20 mouse cellular contexts compared by ENCODE assay signal in the genomic region with DNA sequence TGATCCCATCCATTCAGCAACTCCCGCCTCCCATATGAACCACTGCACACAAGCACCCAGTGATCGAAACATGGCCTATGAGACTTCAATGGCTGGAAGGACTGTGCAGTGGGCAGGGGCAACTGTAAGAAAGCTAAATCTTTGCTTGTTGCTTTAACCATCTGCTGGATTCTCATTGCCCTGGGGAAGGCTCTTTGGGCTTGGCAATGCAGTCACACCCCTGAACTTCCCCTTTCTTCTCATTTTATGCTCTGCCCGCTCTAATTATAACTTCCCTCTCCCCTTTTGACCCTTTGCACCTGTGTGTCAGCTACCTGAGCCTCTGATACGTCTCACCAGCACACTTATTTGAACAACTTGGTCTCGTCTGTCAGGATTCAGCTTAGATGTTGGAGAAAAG.
DNase-seq lines count a peak whose midpoint lies in the region; ATAC-seq and TF ChIP-seq lines count a peak whose summit lies in the region.
"Had no signal": no experiment of that assay in that cellular context is flagged by ENCODE, and none has a peak within 500 bp of the region (broad histone marks: within the 10 kb centered on the region; RNA-seq: fewer than 3 reads in every experiment).

No protein-coding gene starts in this region.

- 82% methylated on average over 5 of the region's 5 CpGs for WGBS in heart, embryonic 15.5 days
- 15% methylated on average over 5 of the region's 5 CpGs for WGBS in spleen, adult 2 months
- 68% methylated on average over 5 of the region's 5 CpGs for WGBS in intestine, embryonic 16.5 days

- dilution Hi-C loops in CH12.LX (cut with MboI; ENCODE audit: extremely low pct_ligation_motif_present, extremely low pct_unique_long_range_greater_than_20kb, low sequenced_read_pairs), result no loop called here

- H3K27ac ChIP-seq in heart, embryonic 15.5 days, result peak overlapping the region; percentile 59
- peak overlapping the region; percentile 65 for H3K27ac ChIP-seq in CH12.LX (ENCODE audit: insufficient read depth, low read depth)
- H3K27ac ChIP-seq in spleen, adult 2 months (ENCODE audit: insufficient read depth, low read length), result peak overlapping the region; percentile 89
- no peak overlapping the region for H3K27ac ChIP-seq in intestine, embryonic 16.5 days (ENCODE audit: low read length)
- H3K27ac ChIP-seq: embryonic facial prominence, embryonic 13.5 days; hindbrain, embryonic 12.5 days; limb, embryonic 10.5 days; lung, embryonic 15.5 days; midbrain, embryonic 10.5 days; neural tube, embryonic 13.5 days had no signal

- H3K4me2 ChIP-seq in heart, embryonic 15.5 days, result no peak overlapping the region
- H3K4me2 ChIP-seq in CH12.LX (ENCODE audit: insufficient read depth, low read depth, poor library complexity, severe bottlenecking), result peak overlapping the region; percentile 17; the same call in 1 of the 2 replicates
- no peak overlapping the region for H3K4me2 ChIP-seq in intestine, embryonic 16.5 days (ENCODE audit: low read depth, low read length)
- H3K4me2 ChIP-seq: embryonic facial prominence, embryonic 13.5 days; hindbrain, embryonic 12.5 days; liver, embryonic 11.5 days; lung, embryonic 15.5 days; neural tube, embryonic 13.5 days had no signal

- no peak for ATAC-seq in heart, embryonic 15.5 days (replicated peaks; ENCODE audit: insufficient number of reproducible peaks, insufficient read depth, low FRiP score, low read depth)
- ATAC-seq in hematopoietic stem cell, adult 5-6 weeks (replicated peaks in 1 of 2; ENCODE audit: insufficient read depth in 1 of 2, low FRiP score in 2 of 2, low TSS enrichment in 1 of 2, low read depth in 1 of 2, poor library complexity in 2 of 2, severe bottlenecking in 2 of 2), result peak; percentile 49 to 65
- no peak for ATAC-seq in intestine, embryonic 16.5 days
- ATAC-seq: inflammation-experienced regulatory T-cells, adult 6 months had no signal

- intact Hi-C loops in heart, postnatal 36 days (cut with DNase I), result loop anchor here (5.0 kb wide), 1 partner anchor 112 kb away; no protein-coding TSS in a partner anchor

- no peak; the same call in 1 of the 2 replicates for TF ChIP-seq RAD21 in CH12.LX (IDR thresholded peaks at IDR 0.05; ENCODE audit: low read depth, low read length)

- H3K79me2 ChIP-seq in CH12.LX (replicated peaks; ENCODE audit: control insufficient read depth, extremely low read depth, insufficient read depth, poor library complexity, severe bottlenecking), result no peaks in the 10 kb centered on the region

- TF ChIP-seq EP300 in CH12.LX (IDR thresholded peaks at IDR 0.05; ENCODE audit: low read length), result peak; percentile 77

- no peaks in the 10 kb centered on the region for H3K36me3 ChIP-seq in heart, embryonic 15.5 days
- H3K36me3 ChIP-seq in CH12.LX (replicated peaks in 1 of 2; ENCODE audit: control insufficient read depth in 1 of 2, insufficient read depth in 1 of 2, low read length in 1 of 2), result no peaks in the 10 kb centered on the region
- no peaks in the 10 kb centered on the region for H3K36me3 ChIP-seq in spleen, adult 2 months (ENCODE audit: control insufficient read depth, insufficient read depth, low read length)
- no peaks in the 10 kb centered on the region for H3K36me3 ChIP-seq in intestine, embryonic 16.5 days (ENCODE audit: control insufficient read depth, insufficient read depth, low read length)
- H3K36me3 ChIP-seq: embryonic facial prominence, embryonic 13.5 days; hindbrain, embryonic 12.5 days; limb, embryonic 10.5 days; lung, embryonic 15.5 days; midbrain, embryonic 10.5 days; neural tube, embryonic 13.5 days had no signal

- no peak overlapping the region for H3K4me3 ChIP-seq in heart, embryonic 15.5 days
- H3K4me3 ChIP-seq in CH12.LX (replicated peaks in 1 of 3; ENCODE audit: low read depth in 2 of 3, low read length in 2 of 3, poor library complexity in 1 of 3), result peak overlapping the region in 1 of 3 experiments; percentile 15
- H3K4me3 ChIP-seq in spleen, adult 2 months (ENCODE audit: extremely low read depth, insufficient read depth, insufficient read length), result 0 out of 2 replicates have a peak overlapping the region, but pooled peaks have one; percentile 2
- H3K4me3 ChIP-seq in intestine, embryonic 16.5 days (ENCODE audit: low read length), result no peak overlapping the region
- H3K4me3 ChIP-seq: embryonic facial prominence, embryonic 13.5 days; hindbrain, embryonic 12.5 days; limb, embryonic 10.5 days; lung, embryonic 15.5 days; midbrain, embryonic 10.5 days; neural tube, embryonic 13.5 days had no signal

- H3K9me3 ChIP-seq in heart, embryonic 15.5 days (replicated peaks), result no peaks in the 10 kb centered on the region
- H3K9me3 ChIP-seq in CH12.LX (replicated peaks; ENCODE audit: low read length), result no peaks in the 10 kb centered on the region
- H3K9me3 ChIP-seq in intestine, embryonic 16.5 days (ENCODE audit: control insufficient read depth, low read length), result no peaks in the 10 kb centered on the region
- H3K9me3 ChIP-seq: embryonic facial prominence, embryonic 13.5 days; hindbrain, embryonic 12.5 days; limb, embryonic 10.5 days; lung, embryonic 15.5 days; midbrain, embryonic 10.5 days; neural tube, embryonic 13.5 days had no signal

- H3K9ac ChIP-seq in heart, embryonic 15.5 days, result no peak overlapping the region
- H3K9ac ChIP-seq in CH12.LX (ENCODE audit: insufficient read depth, low read depth), result no peak overlapping the region
- H3K9ac ChIP-seq in intestine, embryonic 16.5 days (ENCODE audit: low read depth, low read length), result no peak overlapping the region
- H3K9ac ChIP-seq: embryonic facial prominence, embryonic 13.5 days; hindbrain, embryonic 12.5 days; lung, embryonic 15.5 days; neural tube, embryonic 13.5 days had no signal

- DNase-seq in heart, postnatal 36 days, result no peak
- DNase-seq in CH12.LX (ENCODE audit: extremely low read depth), result peak; percentile 87
- peak; percentile 56 to 75 for DNase-seq in spleen, adult 2 months (ENCODE audit: low read depth in 1 of 2, low spot score in 2 of 2)
- DNase-seq in embryo, embryonic 10.5 days (ENCODE audit: low spot score), result no peak
- no peak for DNase-seq in kidney, postnatal 36 days
- DNase-seq: cerebellum, adult 2 months; gastrocnemius, postnatal 10 days; layer of hippocampus, postnatal 36 days; right cerebral cortex, postnatal 14 days had no signal

- TF ChIP-seq POLR2A in CH12.LX (IDR thresholded peaks at IDR 0.05; ENCODE audit: low read depth, low read length), result no peak
- no peak for TF ChIP-seq POLR2A in spleen, adult 2 months (IDR thresholded peaks at IDR 0.05; ENCODE audit: low read depth, low read length)

- peaks cover 37% of the 10 kb centered on the region for H3K4me1 ChIP-seq in heart, embryonic 15.5 days (replicated peaks)
- peaks cover 15 to 46% of the 10 kb centered on the region in 2 experiments for H3K4me1 ChIP-seq in CH12.LX (ENCODE audit: control insufficient read depth in 1 of 2, insufficient read depth in 2 of 2)
- peaks cover 24% of the 10 kb centered on the region for H3K4me1 ChIP-seq in spleen, adult 2 months (ENCODE audit: control insufficient read depth, insufficient read depth, insufficient read length)
- H3K4me1 ChIP-seq in intestine, embryonic 16.5 days (ENCODE audit: control insufficient read depth, insufficient read depth, low read length), result peaks cover 8% of the 10 kb centered on the region

- in situ Hi-C loops in CH12.LX (cut with MboI; ENCODE audit: low pct_ligation_motif_present, low pct_unique_long_range_greater_than_20kb, low sequenced_read_pairs), result loop anchor here (25.0 kb wide), 1 partner anchor 107 kb away; no protein-coding TSS in a partner anchor

- no peaks in the 10 kb centered on the region for H3K27me3 ChIP-seq in heart, embryonic 15.5 days
- no peaks in the 10 kb centered on the region for H3K27me3 ChIP-seq in CH12.LX (replicated peaks)
- no peaks in the 10 kb centered on the region for H3K27me3 ChIP-seq in spleen, adult 2 months (ENCODE audit: control insufficient read depth, insufficient read depth, low read length)
- no peaks in the 10 kb centered on the region for H3K27me3 ChIP-seq in intestine, embryonic 16.5 days (replicated peaks; ENCODE audit: control insufficient read depth, insufficient read depth, low read length)
- H3K27me3 ChIP-seq: embryonic facial prominence, embryonic 13.5 days; hindbrain, embryonic 12.5 days; lung, embryonic 15.5 days; neural tube, embryonic 13.5 days had no signal

- TF ChIP-seq CTCF in CH12.LX (conservative IDR thresholded peaks at IDR 0.05 in 1 of 2, IDR thresholded peaks at IDR 0.05 in 1 of 2; ENCODE audit: low read depth in 2 of 2, low read length in 2 of 2), result no peak
- TF ChIP-seq CTCF in spleen, adult 2 months (IDR thresholded peaks at IDR 0.05; ENCODE audit: extremely low read depth, insufficient read depth, insufficient read length, insufficient replicate concordance), result no peak

TF ChIP-seq in CH12.LX, 34 proteins besides CTCF, POLR2A, EP300 and RAD21 (continues in another document):
- TF ChIP-seq BHLHE40 (IDR thresholded peaks at IDR 0.05; ENCODE audit: low read depth, low read length) (peak; percentile 64), IRF4 (IDR thresholded peaks at IDR 0.05; ENCODE audit: low read depth, low read length) (peak; percentile 40; the same call in 1 of the 2 replicates), UBTF (IDR thresholded peaks at IDR 0.05; ENCODE audit: low read depth, low read length) (no peak), POLR2AphosphoS2 (IDR thresholded peaks at IDR 0.05; ENCODE audit: low read depth, low read length) (no peak), NRF1 (IDR thresholded peaks at IDR 0.05; ENCODE audit: low read depth, low read length) (no peak), JUND (conservative IDR thresholded peaks at IDR 0.05; ENCODE audit: low read depth, low read length) (no peak; the same call in 1 of the 2 replicates), MEF2A (IDR thresholded peaks at IDR 0.05; ENCODE audit: borderline replicate concordance, low read depth, low read length) (peak; percentile 93), RCOR1 (conservative IDR thresholded peaks at IDR 0.05; ENCODE audit: low read depth, low read length) (no peak), ZMIZ1 (IDR thresholded peaks at IDR 0.05; ENCODE audit: low read depth, low read length) (no peak), JUN (IDR thresholded peaks at IDR 0.05; ENCODE audit: insufficient read depth, low read depth, low read length) (no peak), ETS1 (conservative IDR thresholded peaks at IDR 0.05; ENCODE audit: low read depth, low read length) (peak; percentile 63; the same call in 1 of the 2 replicates), MAX (IDR thresholded peaks at IDR 0.05; ENCODE audit: low read length) (no peak), MAZ (IDR thresholded peaks at IDR 0.05; ENCODE audit: low read depth, low read length) (no peak), USF2 (conservative IDR thresholded peaks at IDR 0.05; ENCODE audit: low read depth, low read length) (no peak), TBP (conservative IDR thresholded peaks at IDR 0.05; ENCODE audit: low read depth, low read length) (no peak), MAFK (IDR thresholded peaks at IDR 0.05; ENCODE audit: insufficient replicate concordance, low read length) (peak; percentile 1; the same call in 1 of the 2 replicates), TCF12 (IDR thresholded peaks at IDR 0.05; ENCODE audit: low read depth, low read length) (peak; percentile 75; the same call in 1 of the 2 replicates), MYC (IDR thresholded peaks at IDR 0.05; ENCODE audit: low read depth, low read length) (peak; percentile 13; the same call in 1 of the 2 replicates)

Comparison
In these comparisons a context has a peak if more than half of its experiments do, and no peak if none do; other contexts are left out.
1. ATAC-seq: peak in hematopoietic stem cell, adult 5-6 weeks (2 of 2); none in heart, embryonic 15.5 days (single experiment) and intestine, embryonic 16.5 days (single experiment).
2. DNase-seq: peak in CH12.LX (single experiment) and spleen, adult 2 months (2 of 2); none in heart, postnatal 36 days (0 of 2), embryo, embryonic 10.5 days (single experiment) and kidney, postnatal 36 days (0 of 2).